Mouse (Mus musculus) E14TG2a.4 (cell line): Measurements from ENCODE around the gene Wdr95.

Experiments used
- H3K27me3 ChIP-seq: 2 replicates; pipeline ENCODE4 v1.6.1; 2014; ENCODE audit warnings: low read length, control low read depth; ENCODE audit not compliant: insufficient read depth
- H3K36me3 ChIP-seq: 2 replicates; pipeline ENCODE4 v1.6.1; 2014; ENCODE audit warnings: low read length, control low read depth; ENCODE audit not compliant: insufficient read depth
- H3K4me1 ChIP-seq: replicated peaks from 2 replicates; pipeline ENCODE4 v1.6.1; 2014; ENCODE audit warnings: low read depth, low read length, control low read depth
- H3K4me3 ChIP-seq: replicated peaks from 2 replicates; pipeline ENCODE4 v1.5.1; 2014; ENCODE audit warnings: mild to moderate bottlenecking, low read length
- H3K9me3 ChIP-seq: 2 replicates; pipeline ENCODE4 v1.6.1; 2014; ENCODE audit warnings: low read length, control low read depth
- CTCF ChIP-seq: conservative IDR thresholded peaks from 2 replicates; pipeline ENCODE4 v1.5.1; 2014; ENCODE audit warnings: low read length
- NANOG ChIP-seq: IDR thresholded peaks from 2 replicates; pipeline ENCODE4 v1.6.1; 2014; ENCODE audit warnings: borderline replicate concordance, low read length, mixed read lengths
- POU5F1 ChIP-seq: IDR thresholded peaks from 2 replicates; pipeline ENCODE4 v1.6.1; 2014; ENCODE audit warnings: low read length, borderline replicate concordance

Gene Wdr95

DNA sequence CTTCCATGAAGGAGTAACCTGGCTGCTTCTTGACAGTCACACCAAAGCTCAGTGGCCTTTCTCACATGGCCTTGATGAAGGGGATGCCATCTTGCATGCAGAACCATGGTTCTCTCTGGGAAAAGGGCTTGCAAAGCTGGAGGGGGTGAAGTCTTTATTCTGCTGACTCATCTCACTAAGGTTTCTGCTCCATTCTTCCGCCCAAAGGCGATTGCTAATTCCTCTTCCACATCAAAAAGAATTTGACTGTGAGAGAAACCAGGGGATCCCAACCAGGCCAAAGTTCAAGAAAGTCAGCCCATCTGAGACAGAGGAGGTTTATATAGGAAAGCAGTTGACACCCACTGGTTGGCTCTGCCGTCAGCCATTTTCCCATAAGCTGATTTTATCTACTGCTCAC lies 61.5 kb downstream of the Wdr95 start:
- H3K4me3 ChIP-seq: no peak overlapping the region

DNA sequence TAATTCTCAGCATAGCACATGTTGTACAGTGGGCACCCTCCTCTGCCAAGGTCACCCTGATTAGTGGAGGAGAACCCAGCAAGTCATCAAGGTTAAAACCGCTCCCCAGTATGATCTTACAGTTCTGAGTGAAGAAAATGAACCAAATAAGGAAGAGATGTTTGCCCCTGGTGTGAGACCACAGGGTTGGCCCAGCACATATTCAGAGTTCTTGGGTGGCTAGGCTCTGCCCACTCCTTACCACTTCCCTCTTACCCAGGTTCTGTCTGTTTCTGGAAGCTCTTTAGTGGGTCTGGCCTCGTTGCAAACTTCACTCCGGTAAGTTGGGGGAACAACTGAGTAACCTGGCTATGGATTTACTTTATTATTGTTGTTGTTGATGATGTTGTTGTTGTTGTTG lies 65.7 kb downstream of the Wdr95 start:
- no peaks in the 10 kb centered on the region for H3K36me3 ChIP-seq
- peaks cover 14% of the 10 kb centered on the region for H3K27me3 ChIP-seq
- H3K4me1 ChIP-seq: peaks cover 27% of the 10 kb centered on the region
- TF ChIP-seq NANOG (no peak), POU5F1 (no peak), CTCF (no peak)
- peaks cover 16% of the 10 kb centered on the region for H3K9me3 ChIP-seq
- no peak overlapping the region for H3K4me3 ChIP-seq

More for the DNA sequence above, 61.5 kb downstream of the Wdr95 start:
- no peaks in the 10 kb centered on the region for H3K36me3 ChIP-seq
- H3K4me1 ChIP-seq: peaks cover 41% of the 10 kb centered on the region
- peaks cover 16% of the 10 kb centered on the region for H3K9me3 ChIP-seq
- TF ChIP-seq CTCF (no peak), POU5F1 (no peak), NANOG (no peak)
- H3K27me3 ChIP-seq: peaks cover 4% of the 10 kb centered on the region

DNA sequence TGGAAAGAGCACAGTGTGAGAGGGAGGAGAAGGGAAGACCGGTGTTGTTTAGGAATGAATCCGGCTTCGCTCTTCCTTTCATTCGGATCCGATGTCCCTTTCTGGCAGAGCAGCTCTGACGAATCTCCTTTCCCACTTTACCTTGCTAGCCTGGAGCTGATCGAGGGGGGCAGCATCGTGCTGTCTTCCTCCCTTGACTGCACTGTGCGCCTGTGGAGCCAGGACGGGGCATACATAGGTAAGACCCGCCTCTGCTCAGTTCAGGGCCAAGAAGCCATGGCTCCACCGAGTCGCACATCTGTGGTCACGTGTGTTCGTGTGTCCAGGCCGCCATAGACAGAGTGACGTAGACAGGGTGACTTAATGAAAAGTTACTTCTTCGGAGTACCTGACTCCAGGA lies 68.9 kb downstream of the Wdr95 start:
- Histone ChIP-seq H3K9me3 (peaks cover 12% of the 10 kb centered on the region), H3K36me3 (no peaks in the 10 kb centered on the region), H3K4me1 (peaks cover 14% of the 10 kb centered on the region), H3K4me3 (no peak overlapping the region), H3K27me3 (peaks cover 25% of the 10 kb centered on the region)
- TF ChIP-seq NANOG (no peak), POU5F1 (no peak), CTCF (no peak)

DNA sequence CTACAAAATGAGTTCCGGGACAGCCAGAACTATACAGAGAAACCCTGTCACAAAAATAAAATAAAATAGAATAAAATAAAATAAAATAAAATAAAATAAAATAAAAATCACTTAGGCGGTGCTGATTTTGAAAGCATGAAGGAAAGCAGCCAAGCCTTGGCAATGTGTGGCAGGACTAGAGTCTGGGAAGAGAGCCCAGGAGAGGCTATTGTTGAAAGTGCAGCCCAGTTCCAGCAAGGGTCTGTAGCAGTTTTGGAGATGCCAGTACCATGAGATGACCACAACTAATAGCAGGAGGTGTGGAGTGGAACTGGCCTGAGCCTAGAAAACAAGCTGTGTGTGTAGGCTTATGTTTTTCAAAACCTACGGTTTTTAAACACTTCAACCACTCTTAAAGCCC lies 73.5 kb downstream of the Wdr95 start:
- no peak overlapping the region for H3K4me3 ChIP-seq
- peaks cover 9% of the 10 kb centered on the region; the same call in 1 of the 2 replicates for H3K4me1 ChIP-seq
- H3K36me3 ChIP-seq: no peaks in the 10 kb centered on the region
- TF ChIP-seq NANOG (no peak), CTCF (no peak), POU5F1 (no peak)
- H3K9me3 ChIP-seq: no peaks in the 10 kb centered on the region
- H3K27me3 ChIP-seq: peaks cover 16% of the 10 kb centered on the region; the same call in 1 of the 2 replicates

DNA sequence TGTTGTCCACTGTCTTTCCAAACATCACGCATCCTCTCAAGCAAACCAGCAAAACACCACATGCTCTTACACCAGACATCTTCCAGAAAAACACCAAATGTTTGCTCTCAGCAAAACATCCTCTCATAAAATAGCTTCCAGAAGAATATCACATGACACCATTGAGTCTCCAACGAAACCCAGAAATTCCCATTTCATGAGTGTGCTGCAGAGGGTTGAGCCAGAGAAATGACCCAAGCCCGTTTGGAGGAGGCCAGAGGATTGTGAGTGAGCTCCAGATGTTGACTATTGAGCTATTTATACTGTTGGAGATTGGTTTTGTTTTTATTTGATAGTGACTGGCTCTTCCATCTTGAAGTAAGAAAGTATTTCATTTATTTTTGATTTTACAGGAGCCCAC lies 74.8 kb downstream of the Wdr95 start:
- H3K9me3 ChIP-seq: no peaks in the 10 kb centered on the region
- TF ChIP-seq POU5F1 (no peak), NANOG (no peak), CTCF (no peak)
- H3K27me3 ChIP-seq: peaks cover 16% of the 10 kb centered on the region; the same call in 1 of the 2 replicates
- no peak overlapping the region for H3K4me3 ChIP-seq
- peaks cover 6% of the 10 kb centered on the region; the same call in 1 of the 2 replicates for H3K4me1 ChIP-seq
- H3K36me3 ChIP-seq: no peaks in the 10 kb centered on the region

DNA sequence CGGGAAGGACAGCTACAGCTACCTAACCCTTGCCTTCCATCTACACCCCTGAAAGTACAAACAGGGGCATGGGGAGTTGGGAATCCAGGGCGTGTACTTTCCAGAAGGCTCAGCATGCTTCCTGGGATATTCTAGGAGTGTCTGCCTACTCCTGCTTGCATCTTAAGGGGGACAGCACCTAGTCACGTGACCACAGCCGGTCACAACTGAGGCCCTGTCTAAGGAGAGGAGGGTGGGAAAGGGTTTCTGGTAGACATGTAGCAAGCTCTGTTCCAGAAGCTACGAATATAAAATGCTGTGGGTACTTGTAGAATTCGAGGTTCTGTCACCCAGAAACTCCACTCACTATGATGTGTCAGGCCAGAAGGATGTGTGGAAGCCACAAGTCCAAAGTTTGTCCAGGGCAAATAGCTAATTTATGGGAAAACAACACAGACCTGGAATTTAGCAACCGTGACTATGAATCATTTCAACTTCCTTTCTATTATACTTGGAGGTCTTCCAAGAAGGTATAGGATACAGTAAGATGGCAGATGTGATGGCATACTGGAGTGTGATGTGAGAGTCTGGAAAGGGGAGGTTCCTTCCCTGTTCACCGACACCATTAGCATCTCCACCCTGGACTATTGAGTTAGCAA lies 78.7 kb downstream of the Wdr95 start:
- H3K4me1 ChIP-seq: peaks cover 24% of the 10 kb centered on the region
- H3K4me3 ChIP-seq: no peak overlapping the region
- H3K36me3 ChIP-seq: no peaks in the 10 kb centered on the region
- no peak for TF ChIP-seq CTCF
- no peak for TF ChIP-seq NANOG
- TF ChIP-seq POU5F1: no peak
- no peaks in the 10 kb centered on the region for H3K9me3 ChIP-seq
- H3K27me3 ChIP-seq: no peaks in the 10 kb centered on the region; the same call in 1 of the 2 replicates

DNA sequence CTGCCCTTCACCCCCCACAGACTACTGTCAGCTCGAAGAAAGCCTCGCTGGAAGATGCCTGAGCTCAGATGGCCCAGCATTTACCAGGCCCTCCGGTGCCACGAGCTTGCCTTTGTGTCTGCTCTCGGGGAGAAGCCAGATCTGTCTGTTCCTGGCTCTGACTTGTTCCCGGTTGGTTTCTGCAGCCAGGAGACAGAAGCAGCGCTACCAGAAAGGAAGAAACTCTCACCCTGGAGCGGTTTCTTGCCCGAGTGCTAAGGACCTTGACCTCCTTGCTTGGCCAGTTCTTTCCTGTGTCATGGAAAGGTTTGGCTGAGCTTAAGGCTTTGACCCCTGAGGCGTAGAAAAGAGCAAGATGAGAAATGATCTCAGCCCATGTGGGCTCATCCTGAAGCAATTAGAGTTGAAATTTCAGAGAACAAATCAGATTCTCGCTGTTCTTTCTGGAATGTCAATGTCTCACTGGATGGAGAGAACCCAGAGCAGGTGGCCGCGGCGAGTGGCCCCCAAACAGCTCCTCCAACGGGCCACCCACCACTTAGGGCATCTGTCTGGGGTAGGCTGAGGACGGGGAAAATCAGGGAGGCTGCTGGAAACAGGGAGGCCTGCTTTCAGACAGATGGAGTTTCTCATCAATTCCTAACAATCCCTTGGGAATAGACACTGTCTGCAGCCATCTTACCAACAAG lies 83.1 kb downstream of the Wdr95 start:
- H3K36me3 ChIP-seq: peaks cover 30% of the 10 kb centered on the region
- no peak overlapping the region for H3K4me3 ChIP-seq
- TF ChIP-seq CTCF (no peak), NANOG (no peak), POU5F1 (no peak)
- H3K4me1 ChIP-seq: peaks cover 36% of the 10 kb centered on the region
- H3K27me3 ChIP-seq: no peaks in the 10 kb centered on the region; the same call in 1 of the 2 replicates
- no peaks in the 10 kb centered on the region for H3K9me3 ChIP-seq

DNA sequence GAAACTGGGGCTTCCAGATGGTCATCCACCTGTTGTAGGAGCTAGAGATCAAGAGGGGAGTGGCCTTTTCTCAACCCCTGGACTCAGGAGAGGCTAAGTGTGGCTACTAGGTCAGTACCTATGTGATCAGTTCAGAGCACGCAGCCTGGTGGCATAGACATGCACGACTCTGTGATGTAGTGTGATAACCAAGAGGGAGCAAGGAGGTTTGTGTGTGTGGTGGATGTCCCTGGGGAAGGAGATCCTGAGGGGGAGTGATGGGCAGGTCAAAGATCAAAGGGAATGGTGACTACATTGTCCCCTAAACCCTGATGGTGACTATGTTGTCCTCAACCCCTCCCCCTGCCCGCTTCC lies 83.7 kb downstream of the Wdr95 start:
- H3K4me1 ChIP-seq: peaks cover 39% of the 10 kb centered on the region
- TF ChIP-seq NANOG (no peak), POU5F1 (no peak), CTCF (no peak)
- H3K4me3 ChIP-seq: no peak overlapping the region
- no peaks in the 10 kb centered on the region for H3K9me3 ChIP-seq
- no peaks in the 10 kb centered on the region; the same call in 1 of the 2 replicates for H3K27me3 ChIP-seq
- peaks cover 35% of the 10 kb centered on the region for H3K36me3 ChIP-seq

DNA sequence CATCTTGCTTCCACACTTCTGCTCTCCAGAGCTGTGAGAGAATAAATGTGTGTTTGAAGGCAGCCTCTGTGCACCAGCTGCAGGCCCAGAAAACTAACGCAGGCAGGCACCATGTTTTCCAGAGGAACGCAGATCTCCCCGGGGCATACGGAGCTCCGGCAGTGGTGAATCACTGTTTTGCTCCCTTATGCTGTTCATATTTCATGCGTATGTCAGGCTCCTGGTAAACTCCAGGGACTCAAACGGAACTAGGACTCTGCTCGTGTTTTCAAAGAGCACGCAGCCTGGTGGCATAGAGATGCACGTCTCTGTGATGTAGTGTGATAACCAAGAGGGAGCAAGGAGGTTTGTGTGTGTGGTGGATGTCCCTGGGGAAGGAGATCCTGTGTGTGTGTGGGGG lies 84.3 kb downstream of the Wdr95 start:
- TF ChIP-seq CTCF (no peak), POU5F1 (no peak), NANOG (no peak)
- H3K27me3 ChIP-seq: no peaks in the 10 kb centered on the region; the same call in 1 of the 2 replicates
- no peak overlapping the region for H3K4me3 ChIP-seq
- H3K9me3 ChIP-seq: no peaks in the 10 kb centered on the region
- peaks cover 44% of the 10 kb centered on the region for H3K4me1 ChIP-seq
- peaks cover 41% of the 10 kb centered on the region for H3K36me3 ChIP-seq
